Mouse (Mus musculus): ENCODE data around the gene Myom3. TPM values are rescaled to one million over a fixed set of nuclear protein-coding genes. Genes with fewer than 3 reads are reported as not detected.
"Not testable (repeated sequence)": the region's sequence is repeated elsewhere in the genome, so short reads cannot be mapped to it uniquely, and the experiment has no call there.

The Myom3 gene
- not detected for polyA plus RNA-seq (2017; shearing (Covaris generic))

- no peak for ATAC-seq
Observed at GRCm38 (mm10) chr4:135759356-135759976, at the start of gene Myom3. TSS of gene Myom3 (plus strand) at chr4:135759715.

- no peak for ATAC-seq
Observed at GRCm38 (mm10) chr4:135710392-135710791, 49.1 kb upstream of the Myom3 start.

- no peak for ATAC-seq
Observed at GRCm38 (mm10) chr4:135714776-135715175, 44.7 kb upstream of the Myom3 start.

GRCm38 (mm10) chr4:135716438-135716837, 43.1 kb upstream of the Myom3 start:
- not testable (repeated sequence) for ATAC-seq

- ATAC-seq = no peak
Observed at GRCm38 (mm10) chr4:135722540-135723290, 36.8 kb upstream of the Myom3 start.

GRCm38 (mm10) chr4:135726416-135726815, 33.1 kb upstream of the Myom3 start:
- no peak for ATAC-seq

- ATAC-seq = no peak
Observed at GRCm38 (mm10) chr4:135727817-135728216, 31.7 kb upstream of the Myom3 start, which contains the start of gene Il22ra1. TSS of gene Il22ra1 (plus strand) at chr4:135728172.

GRCm38 (mm10) chr4:135730204-135730603, 29.3 kb upstream of the Myom3 start:
- ATAC-seq = no peak

- no peak for ATAC-seq
Observed at GRCm38 (mm10) chr4:135730951-135731350, 28.6 kb upstream of the Myom3 start.

- ATAC-seq = no peak
Observed at GRCm38 (mm10) chr4:135733901-135734300, 25.6 kb upstream of the Myom3 start.

GRCm38 (mm10) chr4:135736903-135737302, 22.6 kb upstream of the Myom3 start:
- no peak for ATAC-seq

- ATAC-seq = no peak
Observed at GRCm38 (mm10) chr4:135738237-135738636, 21.3 kb upstream of the Myom3 start.

- ATAC-seq = no peak
Observed at GRCm38 (mm10) chr4:135739148-135739547, 20.4 kb upstream of the Myom3 start.

GRCm38 (mm10) chr4:135739672-135740071, 19.8 kb upstream of the Myom3 start:
- ATAC-seq = no peak

GRCm38 (mm10) chr4:135743520-135743919, 16.0 kb upstream of the Myom3 start:
- ATAC-seq = no peak

GRCm38 (mm10) chr4:135744726-135745448, 14.6 kb upstream of the Myom3 start:
- no peak for ATAC-seq

- ATAC-seq = no peak
Observed at GRCm38 (mm10) chr4:135745613-135746012, 13.9 kb upstream of the Myom3 start.

GRCm38 (mm10) chr4:135750896-135751295, 8.6 kb upstream of the Myom3 start:
- no peak for ATAC-seq

- ATAC-seq = no peak
Observed at GRCm38 (mm10) chr4:135752106-135752778, 7.3 kb upstream of the Myom3 start.

GRCm38 (mm10) chr4:135752779-135753164, 6.7 kb upstream of the Myom3 start:
- no peak for ATAC-seq

- ATAC-seq = no peak
Observed at GRCm38 (mm10) chr4:135758331-135758730, 1.2 kb upstream of the Myom3 start.

- no peak for ATAC-seq
Observed at GRCm38 (mm10) chr4:135758825-135759224, 690 bp upstream of the Myom3 start.

GRCm38 (mm10) chr4:135761048-135761447, 1.5 kb downstream of the Myom3 start:
- ATAC-seq = no peak
